Mouse (Mus musculus) bone marrow macrophage, adult 2 months (primary cell): Measurements from ENCODE around the gene Slmap. TPM values are rescaled to one million over a fixed set of nuclear protein-coding genes. Genes with fewer than 3 reads are reported as not detected.
A peak's percentile ranks its signal among the peaks of the same experiment; 100 is the strongest.

Source experiments
- H3K27ac ChIP-seq: 2 replicates; pipeline ENCODE4 v1.5.1; 2012; ENCODE audit warnings: low read depth, low read length; ENCODE audit not compliant: insufficient read depth
- H3K4me1 ChIP-seq: 2 replicates; pipeline ENCODE4 v1.6.1; 2012; ENCODE audit warnings: low read length; ENCODE audit not compliant: control insufficient read depth, insufficient read depth
- H3K4me3 ChIP-seq: 2 replicates; pipeline ENCODE4 v1.5.1; 2012; ENCODE audit warnings: mild to moderate bottlenecking, low read length, moderate library complexity; ENCODE audit not compliant: insufficient read depth
- CTCF ChIP-seq: IDR thresholded peaks from 2 replicates; pipeline ENCODE4 v1.5.1; 2012; ENCODE audit warnings: low read depth, mild to moderate bottlenecking, low read length, moderate library complexity
- POLR2A ChIP-seq: IDR thresholded peaks from 2 replicates; pipeline ENCODE4 v1.6.1; 2012; ENCODE audit warnings: mild to moderate bottlenecking, low read depth, low read length, borderline replicate concordance
- polyA plus RNA-seq: library from polyadenylated mRNA; stranded (reverse); fragments of >200 nt; gene quantifications from 2 replicates; pipeline ENCODE4 v1.2.4, GENCODE M21; 2012; ENCODE audit not compliant: missing spikeins, insufficient read depth, insufficient read length

Gene Slmap
- polyA plus RNA-seq, 1 experiment, result 78.0 TPM

DNA sequence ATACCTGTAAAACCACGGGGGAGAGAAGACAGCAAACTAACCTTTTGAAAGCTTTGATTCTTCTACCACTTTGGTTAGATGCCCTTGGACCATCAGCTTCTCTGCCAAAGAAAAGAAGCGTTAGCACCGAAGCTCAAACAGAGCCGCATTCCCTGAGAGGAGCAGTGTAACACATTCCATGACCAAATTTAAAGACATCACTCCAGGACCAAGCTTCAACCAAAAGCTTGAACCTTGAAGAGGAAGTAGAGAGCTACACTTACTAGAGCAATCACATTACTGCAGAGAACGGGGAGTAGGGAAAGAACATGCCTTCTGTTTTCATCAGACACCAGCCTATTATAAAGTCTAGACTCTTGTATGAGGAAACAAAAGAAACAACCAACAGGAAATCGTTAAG, 92.2 kb downstream of the Slmap start:
- no peak for TF ChIP-seq CTCF
- TF ChIP-seq POLR2A, result no peak
- 0 out of 2 replicates have a peak overlapping the region, but pooled peaks have one; percentile 8 for H3K27ac ChIP-seq
- peaks cover 17% of the 10 kb centered on the region for H3K4me1 ChIP-seq
- no peak overlapping the region for H3K4me3 ChIP-seq

DNA sequence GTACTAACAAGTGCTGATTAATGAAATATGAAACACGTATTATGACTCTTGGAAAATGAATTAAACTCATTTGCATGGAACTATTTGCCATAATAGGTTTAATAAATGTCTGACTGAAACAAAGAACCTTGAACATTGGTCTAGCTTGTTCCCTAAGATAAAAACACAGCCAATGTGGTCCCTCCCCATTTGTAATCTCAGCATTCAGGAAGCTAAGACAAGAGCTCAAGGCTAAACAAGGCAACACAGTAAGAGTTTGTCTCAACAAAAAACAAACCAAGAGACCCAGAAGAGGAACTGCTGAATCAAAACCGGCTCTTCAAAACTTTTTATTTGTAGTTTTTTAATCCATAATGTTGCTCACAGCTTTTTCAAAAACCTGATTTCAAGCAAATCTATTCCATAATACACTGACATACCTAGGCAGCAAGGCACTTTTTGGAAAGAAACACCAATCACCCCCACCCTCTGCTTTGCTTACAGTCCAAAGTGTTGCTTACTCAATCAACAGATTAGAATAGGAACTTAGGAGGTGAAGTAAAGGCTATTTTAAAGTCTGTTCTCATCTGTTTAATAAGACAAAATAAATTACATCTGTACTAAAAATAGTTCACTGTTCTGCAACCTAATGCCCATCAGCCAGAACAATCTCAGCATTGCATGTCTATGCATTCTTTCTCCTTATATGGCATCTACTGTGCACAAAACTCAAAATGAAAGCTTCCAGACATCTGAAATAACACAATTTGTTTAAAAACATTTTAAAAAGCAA, 93.5 kb downstream of the Slmap start:
- Histone ChIP-seq H3K27ac (peak overlapping the region; percentile 61), H3K4me3 (no peak overlapping the region), H3K4me1 (peaks cover 25% of the 10 kb centered on the region)
- TF ChIP-seq POLR2A (no peak), CTCF (no peak)

DNA sequence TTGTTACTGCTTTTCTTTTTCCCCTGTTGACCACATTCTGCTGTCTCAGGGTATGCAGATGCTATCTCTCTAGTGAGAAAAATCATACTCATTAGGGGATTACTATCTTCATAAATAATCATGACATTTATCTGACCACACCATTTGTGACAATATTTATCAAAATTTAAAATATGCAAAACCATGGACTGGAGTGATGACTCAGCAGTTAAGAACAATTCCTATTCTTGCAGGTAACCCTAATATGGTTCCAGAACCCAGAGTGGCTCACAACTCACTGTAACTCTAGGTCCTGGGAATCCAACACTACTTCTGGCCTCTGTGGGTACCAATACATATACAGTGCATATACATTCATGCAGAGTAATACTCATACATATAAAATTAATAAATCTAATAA, 94.7 kb downstream of the Slmap start:
- H3K4me3 ChIP-seq, result no peak overlapping the region
- TF ChIP-seq CTCF (no peak), POLR2A (no peak)
- H3K4me1 ChIP-seq, result peaks cover 25% of the 10 kb centered on the region
- no peak overlapping the region for H3K27ac ChIP-seq

DNA sequence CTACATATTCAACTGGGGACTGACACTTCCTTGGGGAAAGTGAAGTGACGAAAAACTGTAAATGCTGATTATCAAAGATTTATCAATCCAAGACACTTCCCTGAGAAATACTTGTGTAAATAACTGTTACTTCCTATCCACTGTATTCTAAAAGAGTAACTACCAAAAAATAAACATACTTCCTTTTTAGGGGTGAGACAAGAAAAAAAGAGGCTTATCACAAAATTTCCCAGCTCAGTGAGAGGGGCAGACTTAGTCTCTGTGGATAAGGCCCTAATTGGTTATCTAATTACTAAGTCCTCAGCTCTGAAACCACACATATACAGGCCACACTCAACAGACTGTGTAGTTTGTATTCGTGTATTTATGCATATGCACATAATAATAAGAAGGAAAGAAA, 97.0 kb downstream of the Slmap start:
- Histone ChIP-seq H3K27ac (0 out of 2 replicates have a peak overlapping the region, but pooled peaks have one; percentile 4), H3K4me1 (peaks cover 18% of the 10 kb centered on the region), H3K4me3 (no peak overlapping the region)
- no peak for TF ChIP-seq POLR2A
- TF ChIP-seq CTCF, result no peak

DNA sequence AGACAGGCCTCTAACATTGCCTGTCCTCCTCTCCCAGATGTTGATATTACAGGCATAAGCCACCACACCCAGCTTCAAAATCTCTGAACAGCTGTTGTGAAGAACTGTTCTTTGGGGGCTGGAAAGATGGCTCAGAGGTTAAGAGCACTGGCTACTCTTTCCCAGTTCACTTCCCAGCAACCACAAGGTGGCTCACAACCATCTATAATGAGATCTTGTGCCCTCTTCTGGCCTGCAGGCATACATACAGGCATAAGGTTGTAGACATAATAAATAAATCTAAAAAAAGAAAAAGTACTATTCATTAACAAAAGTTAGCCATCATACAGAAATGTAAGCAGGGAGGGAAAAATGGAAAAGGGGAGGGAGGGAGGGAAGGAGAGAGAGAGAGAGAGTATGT, 98.4 kb downstream of the Slmap start:
- H3K4me3 ChIP-seq, result no peak overlapping the region
- peaks cover 15% of the 10 kb centered on the region for H3K4me1 ChIP-seq
- no peak for TF ChIP-seq POLR2A
- no peak for TF ChIP-seq CTCF
- no peak overlapping the region for H3K27ac ChIP-seq

DNA sequence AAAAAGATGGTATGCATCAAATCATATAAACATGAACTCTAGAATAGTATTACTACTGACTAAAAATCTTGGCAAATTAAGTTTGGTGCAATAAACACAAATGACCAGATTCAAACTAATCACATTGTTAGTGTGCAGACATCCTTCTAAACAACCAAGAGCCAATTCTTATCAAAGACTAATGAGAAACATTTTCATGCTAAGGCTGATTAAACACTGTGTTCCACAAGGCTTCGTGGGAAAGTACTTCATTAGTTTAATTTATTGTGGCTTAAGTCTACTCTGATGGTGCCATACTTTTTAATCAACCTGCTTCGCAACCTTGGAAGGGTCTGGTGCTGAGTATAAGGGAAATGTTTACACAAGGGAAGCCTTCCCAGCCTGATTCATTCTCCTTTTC, 102.4 kb downstream of the Slmap start:
- no peak overlapping the region for H3K27ac ChIP-seq
- H3K4me1 ChIP-seq, result peaks cover 5% of the 10 kb centered on the region
- no peak overlapping the region for H3K4me3 ChIP-seq
- no peak for TF ChIP-seq CTCF
- TF ChIP-seq POLR2A, result no peak

DNA sequence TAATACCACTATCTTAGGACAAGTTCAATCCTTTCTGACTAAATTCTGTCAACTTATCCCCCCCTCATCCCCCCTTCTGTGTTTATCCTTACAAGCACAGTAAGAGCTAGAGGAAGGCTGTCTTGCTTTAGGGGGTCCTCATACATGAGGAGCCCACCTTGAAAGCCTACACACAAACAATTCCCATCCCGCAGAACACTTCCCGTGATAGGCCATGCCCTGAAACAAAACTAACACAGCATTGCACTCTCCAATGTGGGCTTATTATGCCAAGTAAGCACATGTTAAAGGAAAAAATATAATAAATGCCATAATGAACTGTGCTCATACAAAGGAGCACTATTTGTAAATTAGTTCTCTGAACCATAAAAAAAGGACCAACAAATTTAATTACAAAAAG, 102.8 kb downstream of the Slmap start:
- Histone ChIP-seq H3K27ac (no peak overlapping the region), H3K4me3 (no peak overlapping the region), H3K4me1 (peaks cover 1% of the 10 kb centered on the region)
- TF ChIP-seq CTCF (no peak), POLR2A (no peak)

DNA sequence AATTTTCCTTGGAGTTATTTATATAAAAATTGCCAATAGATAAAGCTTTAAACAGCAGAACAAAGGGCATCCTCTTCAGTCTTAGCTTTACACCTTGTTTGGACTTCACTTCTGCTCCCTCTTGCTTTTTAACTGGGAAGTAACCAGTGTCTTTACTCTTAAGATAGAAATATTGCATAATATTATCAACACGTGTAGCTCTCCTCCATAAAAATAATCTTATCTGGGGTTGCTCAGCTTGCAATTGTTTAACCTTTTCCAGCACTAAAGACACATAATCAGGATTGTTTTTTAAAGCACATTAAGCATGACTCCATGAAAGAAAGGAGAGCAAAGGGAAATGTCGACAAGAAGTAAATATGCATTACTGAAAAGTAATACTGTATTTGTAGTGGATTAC, 114.5 kb downstream of the Slmap start:
- no peak overlapping the region for H3K27ac ChIP-seq
- no peak overlapping the region for H3K4me3 ChIP-seq

DNA sequence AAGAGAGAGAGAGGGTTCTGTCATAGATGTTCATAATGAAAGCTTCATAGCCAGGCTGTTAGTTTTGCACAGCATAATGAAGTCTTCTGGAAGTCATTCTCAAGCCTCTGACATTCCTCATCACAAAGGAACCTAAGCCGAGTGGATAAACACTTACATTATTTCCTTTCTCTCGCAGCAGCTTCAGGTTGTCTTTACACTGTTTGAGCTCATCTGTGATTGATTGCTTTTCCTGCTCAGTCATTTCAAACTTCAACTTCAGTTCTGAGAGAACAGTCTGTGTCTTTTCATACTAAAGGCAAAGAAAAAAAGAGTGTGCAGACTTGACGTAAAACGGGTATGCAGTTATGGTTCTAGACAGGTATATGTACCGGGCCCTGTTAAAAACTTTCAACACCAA, 116.8 kb downstream of the Slmap start:
- Histone ChIP-seq H3K27ac (no peak overlapping the region), H3K4me3 (no peak overlapping the region), H3K4me1 (no peaks in the 10 kb centered on the region; the same call in 1 of the 2 replicates)
- TF ChIP-seq POLR2A, result no peak
- TF ChIP-seq CTCF, result no peak

More for the DNA sequence above, 114.5 kb downstream of the Slmap start:
- TF ChIP-seq POLR2A, result no peak
- TF ChIP-seq CTCF, result no peak
- no peaks in the 10 kb centered on the region; the same call in 1 of the 2 replicates for H3K4me1 ChIP-seq

DNA sequence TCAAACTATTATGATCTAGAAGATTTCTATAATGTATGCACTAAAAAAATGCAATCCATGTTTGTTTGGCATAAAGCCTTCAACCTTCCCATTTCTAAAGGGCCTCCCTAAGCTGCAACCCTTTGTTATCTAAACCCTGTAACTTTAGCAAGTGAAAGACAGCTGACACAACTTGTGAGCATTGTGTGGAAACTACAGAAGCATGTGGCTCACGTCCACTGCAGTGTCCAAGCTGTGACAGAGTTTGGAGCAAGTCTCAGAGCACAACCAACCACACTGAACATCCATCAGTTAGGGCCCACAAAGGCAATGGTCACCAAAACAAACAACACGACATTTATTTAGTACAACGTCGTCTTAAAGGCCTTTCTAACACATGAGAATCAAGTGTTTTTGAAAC, 117.6 kb downstream of the Slmap start:
- no peak overlapping the region for H3K4me3 ChIP-seq
- H3K4me1 ChIP-seq, result no peaks in the 10 kb centered on the region
- no peak for TF ChIP-seq POLR2A
- no peak for TF ChIP-seq CTCF
- H3K27ac ChIP-seq, result no peak overlapping the region

DNA sequence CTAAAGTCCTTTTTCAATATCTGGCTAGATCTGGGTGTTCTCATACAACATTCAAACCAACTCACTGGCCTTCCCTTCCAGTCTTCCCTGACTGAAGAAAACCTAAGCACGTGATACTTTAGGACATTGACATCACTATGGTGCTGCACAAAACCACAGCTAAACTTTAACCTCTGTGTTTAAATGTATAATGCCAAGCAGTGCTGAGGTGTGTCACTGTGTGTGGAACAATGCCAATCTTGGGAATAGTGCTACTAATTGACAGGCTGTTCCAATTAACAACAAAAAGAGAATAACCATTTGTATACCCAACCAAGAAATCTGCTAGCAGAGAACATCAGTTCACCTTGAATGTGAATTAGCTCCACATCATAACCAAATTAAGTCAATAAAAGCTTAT, 121.2 kb downstream of the Slmap start:
- Histone ChIP-seq H3K27ac (no peak overlapping the region), H3K4me1 (no peaks in the 10 kb centered on the region), H3K4me3 (no peak overlapping the region)
- TF ChIP-seq CTCF, result no peak
- no peak for TF ChIP-seq POLR2A
